Mouse (Mus musculus) neural tube, embryonic 11.5 days (tissue): ENCODE results near the gene Saxo1. TPM values are rescaled to one million over a fixed set of nuclear protein-coding genes. Genes with fewer than 3 reads are reported as not detected.

Source experiments
- ATAC-seq: fragments of 200-750 bp; cut with Nextera tagmentation; 2 replicates; pipeline ENCODE4 v1.8.0; 2017; ENCODE audit warnings: moderate number of reproducible peaks, mild to moderate bottlenecking, moderate TSS enrichment, moderate library complexity; ENCODE audit not compliant: insufficient read depth, low FRiP score, low TSS enrichment
- DNase-seq: peaks from one replicate; pipeline ENCODE4 v3.0.0-alpha.2; 2015; ENCODE audit warnings: low spot score
- H3K27ac ChIP-seq: fragments of 300-500 bp; sonication (generic); 2 replicates; pipeline ENCODE4 v1.5.1; 2014; ENCODE audit warnings: low read depth, mild to moderate bottlenecking, low read length
- H3K27me3 ChIP-seq: fragments of 300-500 bp; sonication (generic); 2 replicates; pipeline ENCODE4 v1.6.1; 2014; ENCODE audit warnings: mild to moderate bottlenecking, low read length, mixed read lengths; ENCODE audit not compliant: control insufficient read depth, insufficient read depth
- H3K36me3 ChIP-seq: fragments of 300-500 bp; sonication (generic); 2 replicates; pipeline ENCODE4 v1.6.1; 2014; ENCODE audit warnings: mild to moderate bottlenecking, low read length, moderate library complexity, mixed read lengths; ENCODE audit not compliant: control insufficient read depth, insufficient read depth
- H3K4me1 ChIP-seq: fragments of 300-500 bp; sonication (generic); 2 replicates; pipeline ENCODE4 v1.6.1; 2014; ENCODE audit warnings: low read length, mixed read lengths; ENCODE audit not compliant: control insufficient read depth, insufficient read depth
- H3K4me2 ChIP-seq: fragments of 300-500 bp; sonication (generic); 2 replicates; pipeline ENCODE4 v1.6.1; 2014; ENCODE audit warnings: low read depth, mild to moderate bottlenecking, moderate library complexity
- H3K4me3 ChIP-seq: fragments of 300-500 bp; sonication (generic); 2 replicates; pipeline ENCODE4 v1.5.1; 2014; ENCODE audit warnings: low read depth, low read length
- H3K9ac ChIP-seq: fragments of 300-500 bp; sonication (generic); 2 replicates; pipeline ENCODE4 v1.6.1; 2014; ENCODE audit warnings: mild to moderate bottlenecking, low read length
- H3K9me3 ChIP-seq: fragments of 300-500 bp; sonication (generic); 2 replicates; pipeline ENCODE4 v1.6.1; 2016; ENCODE audit warnings: low read length; ENCODE audit not compliant: control insufficient read depth
- WGBS: fragments of 180-500 bp; shearing (Covaris S2); extraction: QIAGEN DNeasy Blood & Tissue Kit; methylation state at CpG from one replicate; pipeline ENCODE4 v1.1.7; 2014; 5-methylcytosine and 5-hydroxymethylcytosine counted together
- polyA plus RNA-seq: library from polyadenylated mRNA; unstranded; fragments of >200 nt; fragmentation: Nextera tagmentation; extraction: Ambion mirVana; gene quantifications from 2 replicates; pipeline ENCODE4 v1.2.1, GENCODE M21; 2014

Saxo1 gene
- polyA plus RNA-seq, 1 experiment from 2014 or later: 0.13 TPM

GRCm38 (mm10) chr4:86504656-86505055 is 53.5 kb downstream of the Saxo1 start:
- H3K36me3 ChIP-seq: no peaks in the 10 kb centered on the region
- H3K4me1 ChIP-seq: no peaks in the 10 kb centered on the region
- DNase-seq (no peak), ATAC-seq (no peak)
- H3K9me3 ChIP-seq: no peaks in the 10 kb centered on the region
- H3K4me2 ChIP-seq: no peak overlapping the region
- WGBS: 80% methylated on average over 6 of the region's 6 CpGs
- no peak overlapping the region for H3K9ac ChIP-seq
- no peaks in the 10 kb centered on the region for H3K27me3 ChIP-seq
- H3K4me3 ChIP-seq: no peak overlapping the region
- no peak overlapping the region for H3K27ac ChIP-seq

- Histone ChIP-seq H3K9me3 (no peaks in the 10 kb centered on the region), H3K36me3 (no peaks in the 10 kb centered on the region), H3K27me3 (no peaks in the 10 kb centered on the region), H3K4me2 (no peak overlapping the region), H3K4me1 (no peaks in the 10 kb centered on the region), H3K27ac (no peak overlapping the region), H3K9ac (no peak overlapping the region), H3K4me3 (no peak overlapping the region)
- DNase-seq (no peak), ATAC-seq (no peak)
- WGBS: 96% methylated on average over 1 of the region's 1 CpGs
Observed at GRCm38 (mm10) chr4:86499561-86499960, 58.6 kb downstream of the Saxo1 start.

GRCm38 (mm10) chr4:86498754-86499153 is 59.4 kb downstream of the Saxo1 start:
- 75% methylated on average over 5 of the region's 5 CpGs for WGBS
- Histone ChIP-seq H3K27me3 (no peaks in the 10 kb centered on the region), H3K4me1 (no peaks in the 10 kb centered on the region), H3K27ac (no peak overlapping the region), H3K4me2 (no peak overlapping the region), H3K9ac (no peak overlapping the region), H3K36me3 (no peaks in the 10 kb centered on the region), H3K9me3 (no peaks in the 10 kb centered on the region), H3K4me3 (no peak overlapping the region)
- DNase-seq (no peak), ATAC-seq (no peak)

DNA sequence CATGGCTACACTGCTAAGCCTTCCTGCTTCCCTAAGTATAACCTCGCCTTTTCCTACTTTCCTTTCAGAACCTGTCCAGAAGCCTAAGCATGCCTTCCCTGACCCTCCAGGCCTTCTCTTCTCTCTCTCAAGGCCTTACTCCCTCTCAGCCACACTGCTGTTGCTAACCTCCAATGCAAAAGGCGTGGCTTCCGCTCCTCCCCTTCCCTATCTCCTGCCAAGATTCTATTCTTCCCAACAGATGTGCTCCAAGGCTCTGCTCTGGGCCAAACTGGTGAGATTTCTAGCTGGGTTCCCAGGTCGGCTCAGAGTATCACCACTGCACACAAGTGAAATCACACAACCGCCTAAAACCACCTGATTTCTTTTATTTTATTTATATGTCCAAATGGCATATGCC is 69.0 kb downstream of the Saxo1 start:
- no peak overlapping the region for H3K4me2 ChIP-seq
- no peaks in the 10 kb centered on the region for H3K9me3 ChIP-seq
- ATAC-seq: no peak
- no peak overlapping the region for H3K9ac ChIP-seq
- no peaks in the 10 kb centered on the region for H3K36me3 ChIP-seq
- H3K27me3 ChIP-seq: no peaks in the 10 kb centered on the region
- WGBS: 87% methylated on average over 5 of the region's 5 CpGs
- no peak overlapping the region for H3K27ac ChIP-seq
- no peaks in the 10 kb centered on the region for H3K4me1 ChIP-seq
- DNase-seq: no peak
- no peak overlapping the region for H3K4me3 ChIP-seq

GRCm38 (mm10) chr4:86486901-86487300 is 71.2 kb downstream of the Saxo1 start:
- WGBS: 87% methylated on average over 2 of the region's 2 CpGs

DNA sequence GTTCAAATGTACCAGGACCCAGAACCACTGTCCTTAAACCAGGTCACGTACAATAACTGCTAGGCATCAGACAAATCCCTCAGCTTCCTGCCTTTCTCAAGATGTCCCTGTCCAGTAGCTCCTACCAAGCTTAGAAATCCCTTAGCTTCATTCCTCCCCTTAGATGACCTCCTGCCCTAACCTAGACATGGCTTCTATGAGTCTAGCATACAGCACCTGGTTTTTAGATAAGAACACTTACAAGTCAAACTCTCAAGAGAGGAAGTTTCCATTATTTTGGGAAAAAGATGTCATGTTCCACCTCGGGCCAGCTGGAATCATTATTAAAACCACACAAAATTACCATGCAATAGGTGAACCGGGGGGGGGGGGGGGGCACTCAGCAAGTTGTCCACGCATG is 71.6 kb downstream of the Saxo1 start:
- Histone ChIP-seq H3K4me2 (no peak overlapping the region), H3K4me1 (no peaks in the 10 kb centered on the region), H3K27me3 (no peaks in the 10 kb centered on the region), H3K9me3 (no peaks in the 10 kb centered on the region), H3K4me3 (no peak overlapping the region), H3K9ac (no peak overlapping the region), H3K27ac (no peak overlapping the region), H3K36me3 (no peaks in the 10 kb centered on the region)
- no peak for ATAC-seq
- 87% methylated on average over 4 of the region's 4 CpGs for WGBS
- no peak for DNase-seq

More at GRCm38 (mm10) chr4:86486901-86487300, 71.2 kb downstream of the Saxo1 start:
- no peak for DNase-seq
- H3K4me1 ChIP-seq: no peaks in the 10 kb centered on the region
- H3K27me3 ChIP-seq: no peaks in the 10 kb centered on the region
- no peak overlapping the region for H3K27ac ChIP-seq
- no peaks in the 10 kb centered on the region for H3K36me3 ChIP-seq
- H3K9ac ChIP-seq: no peak overlapping the region
- H3K9me3 ChIP-seq: no peaks in the 10 kb centered on the region
- no peak overlapping the region for H3K4me2 ChIP-seq
- no peak for ATAC-seq
- H3K4me3 ChIP-seq: no peak overlapping the region

GRCm38 (mm10) chr4:86485052-86485451 is 73.1 kb downstream of the Saxo1 start:
- Histone ChIP-seq H3K27me3 (no peaks in the 10 kb centered on the region), H3K36me3 (no peaks in the 10 kb centered on the region), H3K4me2 (no peak overlapping the region), H3K4me3 (no peak overlapping the region), H3K4me1 (no peaks in the 10 kb centered on the region), H3K9ac (no peak overlapping the region), H3K27ac (no peak overlapping the region), H3K9me3 (no peaks in the 10 kb centered on the region)
- ATAC-seq (no peak), DNase-seq (no peak)
- 57% methylated on average over 6 of the region's 6 CpGs for WGBS

GRCm38 (mm10) chr4:86483686-86484085 is 74.4 kb downstream of the Saxo1 start:
- WGBS: 66% methylated on average over 8 of the region's 8 CpGs
- no peak overlapping the region for H3K4me3 ChIP-seq
- no peaks in the 10 kb centered on the region for H3K9me3 ChIP-seq
- H3K9ac ChIP-seq: no peak overlapping the region
- ATAC-seq (no peak), DNase-seq (no peak)
- no peaks in the 10 kb centered on the region for H3K36me3 ChIP-seq
- H3K27me3 ChIP-seq: no peaks in the 10 kb centered on the region
- H3K4me2 ChIP-seq: no peak overlapping the region
- H3K4me1 ChIP-seq: no peaks in the 10 kb centered on the region
- H3K27ac ChIP-seq: no peak overlapping the region

DNA sequence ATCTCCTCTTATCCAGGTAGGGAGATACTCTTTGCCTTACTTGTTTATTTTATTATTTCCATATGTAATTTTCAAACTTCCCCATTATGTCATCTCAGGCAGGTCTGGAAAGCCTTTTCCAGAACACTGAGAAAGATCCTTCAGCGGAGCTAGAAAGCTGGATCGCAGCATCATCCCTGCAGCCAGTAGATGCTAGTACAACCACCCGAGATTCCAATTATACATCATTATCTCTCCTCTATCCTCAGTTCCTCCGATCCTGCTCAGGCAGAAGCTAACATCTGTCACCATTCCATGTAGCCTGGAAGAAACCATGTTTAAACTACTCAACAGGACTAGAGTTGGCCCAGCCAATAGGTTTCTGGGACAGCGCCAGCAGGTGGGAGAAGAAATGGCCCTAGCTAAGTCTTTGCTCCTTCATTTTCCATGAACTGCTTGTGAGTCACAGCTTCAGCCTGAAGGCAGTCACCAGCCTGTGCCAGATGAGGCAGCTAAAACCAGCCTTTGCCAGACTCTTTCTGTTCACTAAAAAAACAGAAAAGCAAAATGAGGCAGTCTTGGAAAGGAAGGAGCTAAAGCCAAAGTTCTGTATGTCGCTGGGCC is 75.0 kb downstream of the Saxo1 start:
- Histone ChIP-seq H3K36me3 (no peaks in the 10 kb centered on the region), H3K27ac (no peak overlapping the region), H3K4me3 (no peak overlapping the region), H3K4me2 (no peak overlapping the region), H3K27me3 (no peaks in the 10 kb centered on the region), H3K9me3 (no peaks in the 10 kb centered on the region), H3K4me1 (no peaks in the 10 kb centered on the region), H3K9ac (no peak overlapping the region)
- 93% methylated on average over 6 of the region's 6 CpGs for WGBS
- ATAC-seq (no peak), DNase-seq (no peak)
